Mouse (Mus musculus) brown adipose tissue, adult 24 weeks (tissue): ENCODE data around the gene Clstn2. TPM values are rescaled to one million over a fixed set of nuclear protein-coding genes. Genes with fewer than 3 reads are reported as not detected.

Experiments used
- H3K27ac ChIP-seq: fragments of 200-500 bp; replicated peaks from 2 replicates; pipeline ENCODE4 v1.5.1; 2012; ENCODE audit warnings: low read depth, mild to moderate bottlenecking, low read length
- H3K4me1 ChIP-seq: fragments of 200-500 bp; 2 replicates; pipeline ENCODE4 v1.6.1; 2012; ENCODE audit warnings: low read length, mixed read lengths; ENCODE audit not compliant: control insufficient read depth, insufficient read depth, insufficient read length
- H3K4me3 ChIP-seq: fragments of 200-500 bp; 2 replicates; pipeline ENCODE4 v1.5.1; 2012; ENCODE audit warnings: low read depth, mild to moderate bottlenecking, low read length, moderate library complexity; ENCODE audit not compliant: insufficient read depth
- polyA plus RNA-seq: library from polyadenylated mRNA; stranded (reverse); fragments of >200 nt; gene quantifications from 2 replicates; pipeline ENCODE4 v1.2.4, GENCODE M21; 2012; ENCODE audit not compliant: missing spikeins, insufficient read depth, insufficient read length

The Clstn2 gene
- polyA plus RNA-seq, 1 experiment = 0.48 TPM

GRCm38 (mm10) chr9:97992131-97992530 is 40.9 kb downstream of the Clstn2 start:
- Histone ChIP-seq H3K4me3 (no peak overlapping the region), H3K4me1 (peaks cover 3% of the 10 kb centered on the region; the same call in 1 of the 2 replicates), H3K27ac (no peak overlapping the region)

- Histone ChIP-seq H3K27ac (no peak overlapping the region), H3K4me1 (no peaks in the 10 kb centered on the region), H3K4me3 (no peak overlapping the region)
Measured at GRCm38 (mm10) chr9:97977339-97977738, 55.6 kb downstream of the Clstn2 start.

DNA sequence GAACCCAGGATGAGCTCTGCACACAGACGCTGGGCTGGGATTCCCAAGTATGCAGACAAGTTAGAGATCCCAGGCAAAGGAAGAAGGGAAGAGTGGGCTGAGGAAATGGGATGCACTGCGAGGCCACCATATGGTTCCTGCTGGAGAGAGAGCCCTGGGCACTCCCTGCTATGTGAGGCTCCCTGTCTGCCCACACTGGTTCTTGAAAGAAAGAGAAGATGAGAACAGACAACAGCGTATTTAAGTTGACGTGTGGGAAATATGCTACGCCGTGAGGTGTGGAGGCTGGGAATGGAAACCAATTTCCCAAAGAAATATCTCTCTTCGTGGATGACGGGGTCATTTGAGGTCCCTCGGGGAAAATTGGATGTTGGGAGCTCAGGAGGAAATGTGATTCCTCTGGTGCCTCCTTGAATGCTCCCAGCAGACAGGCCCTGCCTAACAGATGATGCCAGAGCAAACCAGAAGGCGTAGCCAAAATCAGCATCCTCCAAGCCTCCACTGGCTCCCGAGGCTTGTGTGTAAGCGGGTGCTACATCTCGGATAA is 58.1 kb downstream of the Clstn2 start:
- H3K27ac ChIP-seq = no peak overlapping the region
- no peak overlapping the region for H3K4me3 ChIP-seq
- no peaks in the 10 kb centered on the region for H3K4me1 ChIP-seq

DNA sequence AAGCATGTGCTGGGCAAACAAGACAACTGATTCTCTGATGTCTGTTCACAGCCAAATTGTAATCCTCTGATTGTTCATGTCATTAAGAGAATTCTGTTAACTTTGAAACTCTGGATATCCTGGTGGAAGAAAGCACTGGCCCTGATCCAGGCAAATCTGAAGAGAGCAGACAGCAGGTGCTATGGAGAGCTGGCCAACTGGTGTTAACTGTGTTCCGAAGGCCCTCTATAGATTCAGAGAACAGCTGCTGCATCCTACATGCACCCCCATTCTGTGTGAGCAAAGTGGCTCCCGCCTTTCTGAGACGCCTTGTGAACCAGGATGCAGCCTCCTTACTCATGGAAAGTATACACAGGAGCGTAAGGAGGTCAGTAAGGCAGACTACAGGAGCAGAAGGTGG is 66.3 kb downstream of the Clstn2 start:
- Histone ChIP-seq H3K4me3 (no peak overlapping the region), H3K4me1 (no peaks in the 10 kb centered on the region), H3K27ac (no peak overlapping the region)

GRCm38 (mm10) chr9:97957508-97957907 is 75.5 kb downstream of the Clstn2 start:
- Histone ChIP-seq H3K27ac (no peak overlapping the region), H3K4me1 (peaks cover 12% of the 10 kb centered on the region), H3K4me3 (no peak overlapping the region)

GRCm38 (mm10) chr9:97956407-97957106 is 76.4 kb downstream of the Clstn2 start:
- H3K27ac ChIP-seq = no peak overlapping the region
- no peak overlapping the region for H3K4me3 ChIP-seq
- peaks cover 12% of the 10 kb centered on the region for H3K4me1 ChIP-seq

GRCm38 (mm10) chr9:97953746-97954359 is 79.1 kb downstream of the Clstn2 start:
- Histone ChIP-seq H3K4me3 (no peak overlapping the region), H3K4me1 (peaks cover 12% of the 10 kb centered on the region), H3K27ac (no peak overlapping the region)

GRCm38 (mm10) chr9:97950378-97951006 is 82.5 kb downstream of the Clstn2 start:
- Histone ChIP-seq H3K27ac (no peak overlapping the region), H3K4me1 (no peaks in the 10 kb centered on the region)

DNA sequence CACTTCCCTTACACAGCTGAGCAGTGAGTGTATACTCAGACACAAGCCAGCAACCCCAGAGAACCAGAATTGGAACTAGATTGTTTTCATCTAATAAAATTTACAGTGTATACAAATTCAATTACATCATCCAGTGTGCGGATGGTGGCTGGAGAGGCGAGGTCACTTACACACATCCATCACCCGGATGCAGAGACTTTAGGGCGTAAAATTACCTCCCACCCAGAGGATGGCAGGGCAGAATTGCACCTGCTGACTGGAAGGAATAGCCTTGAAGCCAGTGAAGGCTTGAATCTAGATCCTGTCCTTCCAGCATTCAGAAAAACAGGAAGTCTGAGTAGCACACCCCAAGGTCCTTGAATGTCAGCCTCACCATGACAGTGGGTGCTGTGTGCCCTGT is 113.7 kb downstream of the Clstn2 start:
- Histone ChIP-seq H3K27ac (no peak overlapping the region), H3K4me1 (no peaks in the 10 kb centered on the region), H3K4me3 (no peak overlapping the region)

More at GRCm38 (mm10) chr9:97950378-97951006, 82.5 kb downstream of the Clstn2 start:
- H3K4me3 ChIP-seq = no peak overlapping the region

- H3K4me3 ChIP-seq = no peak overlapping the region
- H3K4me1 ChIP-seq = no peaks in the 10 kb centered on the region
- H3K27ac ChIP-seq = no peak overlapping the region
Measured at GRCm38 (mm10) chr9:97891415-97891814, 141.6 kb downstream of the Clstn2 start.

DNA sequence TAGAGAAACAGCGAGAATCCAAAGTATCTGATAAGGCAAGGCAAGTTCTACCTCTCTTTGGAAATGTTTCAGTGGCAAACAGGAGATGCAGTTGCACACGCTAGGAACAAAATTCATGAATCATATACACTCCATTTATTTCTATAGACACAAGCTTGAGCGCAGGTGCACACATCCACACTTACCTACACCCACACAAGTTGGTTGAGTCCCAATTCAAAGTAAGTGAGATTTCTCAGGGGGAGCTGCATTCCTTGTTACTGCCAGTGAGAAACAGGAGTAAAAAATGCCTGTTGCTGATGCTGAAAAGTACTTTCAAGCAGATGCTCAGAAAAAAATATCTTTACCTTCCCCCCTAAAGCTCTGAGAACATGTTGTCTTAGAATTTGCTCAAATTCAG is 149.6 kb downstream of the Clstn2 start:
- Histone ChIP-seq H3K27ac (no peak overlapping the region), H3K4me3 (no peak overlapping the region), H3K4me1 (no peaks in the 10 kb centered on the region)

- Histone ChIP-seq H3K27ac (no peak overlapping the region), H3K4me3 (no peak overlapping the region), H3K4me1 (no peaks in the 10 kb centered on the region)
Measured at GRCm38 (mm10) chr9:97867013-97867700, 165.8 kb downstream of the Clstn2 start.

DNA sequence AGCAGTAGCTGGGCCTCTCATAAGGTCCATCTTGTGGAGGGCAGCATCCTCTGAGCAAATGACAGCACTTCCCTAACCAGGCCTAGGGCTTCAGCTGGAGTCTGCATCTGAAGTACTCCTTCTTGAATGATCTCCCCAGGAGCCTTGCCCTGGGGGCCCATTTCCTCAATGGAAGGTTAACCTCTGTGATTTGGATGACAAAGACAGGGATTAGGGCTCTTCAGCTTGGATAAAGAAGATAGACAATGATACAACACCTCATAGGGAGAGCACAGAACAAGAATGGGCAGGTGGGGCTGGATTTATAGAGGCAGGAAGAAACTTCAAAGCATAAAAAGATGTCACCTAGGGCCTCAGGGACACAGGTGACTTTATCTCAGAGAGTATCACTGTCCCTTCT is 180.1 kb downstream of the Clstn2 start:
- Histone ChIP-seq H3K27ac (no peak overlapping the region), H3K4me1 (no peaks in the 10 kb centered on the region), H3K4me3 (no peak overlapping the region)

GRCm38 (mm10) chr9:97847873-97848838 is 184.8 kb downstream of the Clstn2 start:
- H3K4me1 ChIP-seq = no peaks in the 10 kb centered on the region
- H3K27ac ChIP-seq = no peak overlapping the region

More at GRCm38 (mm10) chr9:97847873-97848838, 184.8 kb downstream of the Clstn2 start:
- no peak overlapping the region for H3K4me3 ChIP-seq
